Mouse (Mus musculus) liver, embryonic 15.5 days (tissue): ENCODE measurements around the gene Kcnj6. TPM values are rescaled to one million over a fixed set of nuclear protein-coding genes. Genes with fewer than 3 reads are reported as not detected.

ENCODE experiments used
- ATAC-seq: fragments of 200-750 bp; cut with Nextera tagmentation; 2 replicates; pipeline ENCODE4 v1.8.0; 2017; ENCODE audit warnings: moderate number of reproducible peaks, mild to moderate bottlenecking, moderate library complexity; ENCODE audit not compliant: insufficient read depth
- H3K27ac ChIP-seq: fragments of 300-500 bp; sonication (generic); replicated peaks from 2 replicates; pipeline ENCODE4 v1.5.1; 2015; ENCODE audit warnings: mild to moderate bottlenecking, inconsistent platforms
- H3K27me3 ChIP-seq: fragments of 300-500 bp; sonication (generic); 2 replicates; pipeline ENCODE4 v1.6.1; 2015; ENCODE audit warnings: mild to moderate bottlenecking, inconsistent platforms
- H3K36me3 ChIP-seq: fragments of 300-500 bp; sonication (generic); replicated peaks from 2 replicates; pipeline ENCODE4 v1.6.1; 2015; ENCODE audit warnings: moderate library complexity, mild to moderate bottlenecking, inconsistent platforms
- H3K4me1 ChIP-seq: fragments of 300-500 bp; sonication (generic); replicated peaks from 2 replicates; pipeline ENCODE4 v1.6.1; 2015; ENCODE audit warnings: inconsistent platforms
- H3K4me2 ChIP-seq: fragments of 300-500 bp; sonication (generic); 2 replicates; pipeline ENCODE4 v1.6.1; 2015; ENCODE audit warnings: moderate library complexity, mild to moderate bottlenecking, inconsistent platforms
- H3K4me3 ChIP-seq: fragments of 300-500 bp; sonication (generic); replicated peaks from 2 replicates; pipeline ENCODE4 v1.5.1; 2015; ENCODE audit warnings: mild to moderate bottlenecking, inconsistent platforms
- H3K9ac ChIP-seq: fragments of 300-500 bp; sonication (generic); 2 replicates; pipeline ENCODE4 v1.6.1; 2015; ENCODE audit warnings: moderate library complexity, mild to moderate bottlenecking, inconsistent platforms
- H3K9me3 ChIP-seq: fragments of 300-500 bp; sonication (generic); replicated peaks from 2 replicates; pipeline ENCODE4 v1.6.1; 2016; ENCODE audit warnings: inconsistent platforms
- WGBS: fragments of 180-500 bp; shearing (Covaris S2); methylation state at CpG from one replicate; pipeline ENCODE4 v1.1.7; 2015; ENCODE audit warnings: mixed read lengths; ENCODE audit not compliant: insufficient replicate concordance; 5-methylcytosine and 5-hydroxymethylcytosine counted together
- polyA plus RNA-seq: library from polyadenylated mRNA; unstranded; fragments of >200 nt; fragmentation: Nextera tagmentation; extraction: Ambion mirVana; gene quantifications from 2 replicates; pipeline ENCODE4 v1.2.1, GENCODE M21; 2015

The Kcnj6 gene
- polyA plus RNA-seq, 1 experiment from 2014 or later: not detected

DNA sequence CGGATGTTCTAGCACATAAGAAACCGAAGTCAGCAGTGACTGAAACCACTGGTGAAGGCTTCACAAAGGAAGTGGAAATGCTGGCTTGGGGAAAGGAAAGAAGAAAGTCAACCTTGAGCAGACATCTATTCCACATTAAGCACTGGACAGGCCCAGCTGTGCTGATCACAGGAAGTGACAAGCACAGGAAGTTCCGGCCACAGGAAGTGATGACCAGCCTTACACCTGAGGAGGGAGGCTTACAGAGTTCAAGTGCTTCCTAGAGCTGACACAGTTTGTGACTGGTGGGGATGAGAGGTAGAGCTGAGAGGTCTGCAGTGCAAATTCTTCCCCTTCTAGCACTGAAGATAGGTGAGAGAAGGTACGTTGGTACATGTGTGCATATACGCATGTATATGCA, 151.5 kb downstream of the Kcnj6 start:
- Histone ChIP-seq H3K4me3 (no peak overlapping the region), H3K4me1 (no peaks in the 10 kb centered on the region), H3K27me3 (no peaks in the 10 kb centered on the region), H3K36me3 (no peaks in the 10 kb centered on the region), H3K9ac (no peak overlapping the region), H3K4me2 (no peak overlapping the region), H3K27ac (no peak overlapping the region), H3K9me3 (no peaks in the 10 kb centered on the region)
- 48% methylated on average over 5 of the region's 5 CpGs for WGBS
- no peak for ATAC-seq

DNA sequence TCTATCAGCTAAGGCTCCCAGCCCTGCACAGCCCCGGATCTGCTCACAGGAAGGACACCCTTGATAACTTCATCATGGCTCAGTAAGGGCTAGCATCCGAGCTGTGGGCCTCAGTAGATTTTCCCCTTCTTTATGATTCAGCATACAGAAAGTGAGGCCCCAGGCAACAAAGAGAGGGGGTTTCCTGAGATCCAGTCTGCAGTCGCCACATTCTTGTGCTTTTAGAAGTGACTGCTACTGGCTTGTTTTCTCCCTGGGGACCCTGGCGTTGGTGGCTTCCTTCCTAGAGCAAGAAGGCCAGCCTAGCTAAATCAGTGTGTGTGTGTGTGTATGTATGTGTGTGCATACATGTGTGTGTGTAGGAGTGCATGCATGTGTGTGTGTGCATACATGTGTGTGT, 152.7 kb downstream of the Kcnj6 start:
- Histone ChIP-seq H3K27me3 (no peaks in the 10 kb centered on the region), H3K4me2 (no peak overlapping the region), H3K4me3 (no peak overlapping the region), H3K27ac (no peak overlapping the region), H3K9me3 (no peaks in the 10 kb centered on the region), H3K4me1 (no peaks in the 10 kb centered on the region), H3K36me3 (no peaks in the 10 kb centered on the region), H3K9ac (no peak overlapping the region)
- ATAC-seq: no peak
- WGBS: 25% methylated on average over 4 of the region's 4 CpGs

- Histone ChIP-seq H3K4me3 (no peak overlapping the region), H3K27me3 (no peaks in the 10 kb centered on the region), H3K4me1 (no peaks in the 10 kb centered on the region), H3K36me3 (no peaks in the 10 kb centered on the region), H3K9ac (no peak overlapping the region), H3K27ac (no peak overlapping the region), H3K9me3 (no peaks in the 10 kb centered on the region), H3K4me2 (no peak overlapping the region)
- WGBS: 38% methylated on average over 6 of the region's 6 CpGs
- ATAC-seq: no peak
Observed at GRCm38 (mm10) chr16:94839398-94839797, 158.1 kb downstream of the Kcnj6 start.

- H3K27ac ChIP-seq: no peak overlapping the region
- no peak overlapping the region for H3K9ac ChIP-seq
- H3K27me3 ChIP-seq: no peaks in the 10 kb centered on the region
- H3K4me2 ChIP-seq: no peak overlapping the region
- H3K36me3 ChIP-seq: no peaks in the 10 kb centered on the region
- WGBS: 67% methylated on average over 9 of the region's 9 CpGs
- no peaks in the 10 kb centered on the region for H3K9me3 ChIP-seq
- H3K4me1 ChIP-seq: no peaks in the 10 kb centered on the region
- no peak overlapping the region for H3K4me3 ChIP-seq
- ATAC-seq: no peak
Observed at GRCm38 (mm10) chr16:94837881-94838280, 159.6 kb downstream of the Kcnj6 start.

DNA sequence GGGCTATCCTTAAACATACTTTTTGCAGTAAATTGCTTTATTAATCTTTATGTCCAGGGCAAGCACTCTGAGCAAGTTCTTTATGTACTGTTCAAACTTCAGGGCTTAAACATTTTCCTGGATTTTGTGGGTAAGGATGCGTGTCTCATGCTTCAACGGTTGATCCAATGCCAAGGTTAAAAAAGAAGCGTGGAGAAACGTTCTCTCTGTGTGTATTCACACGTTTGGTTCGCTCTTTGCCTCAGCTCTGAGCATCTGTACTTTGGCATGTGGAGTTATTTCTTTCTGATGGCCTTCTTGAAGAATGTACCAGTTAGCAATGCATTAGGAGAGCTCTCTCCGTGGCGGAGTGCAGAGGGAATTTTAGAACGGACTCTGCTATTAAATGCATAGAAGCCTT, 163.0 kb downstream of the Kcnj6 start:
- Histone ChIP-seq H3K36me3 (no peaks in the 10 kb centered on the region), H3K9me3 (no peaks in the 10 kb centered on the region), H3K27me3 (no peaks in the 10 kb centered on the region), H3K9ac (no peak overlapping the region), H3K4me2 (no peak overlapping the region), H3K4me1 (no peaks in the 10 kb centered on the region), H3K4me3 (no peak overlapping the region), H3K27ac (no peak overlapping the region)
- ATAC-seq: no peak
- WGBS: 74% methylated on average over 9 of the region's 9 CpGs

DNA sequence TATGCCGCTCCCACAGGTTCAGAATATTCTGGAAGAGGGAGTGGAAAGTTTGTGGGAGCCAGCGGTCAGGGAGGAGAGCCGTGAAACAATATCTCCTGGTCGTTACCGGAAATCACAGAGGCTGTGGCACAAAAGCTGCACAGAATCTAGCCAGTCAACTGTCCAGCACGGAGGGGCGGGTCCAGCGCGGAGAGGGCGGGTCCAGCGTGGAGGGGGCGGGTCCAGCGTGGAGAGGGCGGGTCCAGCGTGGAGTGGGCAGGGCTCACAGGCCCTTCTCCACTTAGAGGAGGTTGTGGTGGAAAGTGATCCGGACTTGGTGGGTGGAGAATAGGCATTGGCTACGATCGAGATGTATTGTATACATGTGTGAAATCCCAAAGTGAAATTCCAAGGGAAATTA, 169.3 kb downstream of the Kcnj6 start:
- H3K9ac ChIP-seq: no peak overlapping the region
- no peaks in the 10 kb centered on the region for H3K27me3 ChIP-seq
- H3K4me2 ChIP-seq: no peak overlapping the region
- H3K4me3 ChIP-seq: no peak overlapping the region
- H3K27ac ChIP-seq: no peak overlapping the region
- no peaks in the 10 kb centered on the region for H3K9me3 ChIP-seq
- no peaks in the 10 kb centered on the region for H3K36me3 ChIP-seq
- WGBS: 71% methylated on average over 18 of the region's 18 CpGs
- no peaks in the 10 kb centered on the region for H3K4me1 ChIP-seq
- ATAC-seq: no peak

DNA sequence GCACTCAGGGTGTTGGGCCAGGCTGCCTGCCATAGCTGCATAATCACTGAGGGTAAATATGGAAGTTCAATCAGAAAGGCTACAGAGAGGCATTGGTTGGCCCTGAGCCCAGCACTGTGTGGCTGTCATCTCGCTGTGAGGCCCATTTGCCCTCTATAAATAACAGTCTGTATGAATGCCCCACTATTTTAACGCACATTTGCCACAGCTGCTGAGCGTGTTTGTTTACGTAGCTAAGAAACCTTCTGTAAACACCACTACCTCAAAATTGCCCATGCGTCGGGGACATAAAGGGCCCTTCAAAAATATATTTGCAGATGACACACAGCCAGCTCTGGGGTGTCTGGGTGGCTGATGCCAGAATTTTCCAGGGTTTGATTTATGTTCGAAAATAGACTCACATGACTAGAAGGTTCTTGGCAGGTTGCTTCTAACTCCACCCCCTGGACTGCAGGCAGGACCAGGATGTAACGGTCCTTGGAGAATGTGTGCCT, 170.4 kb downstream of the Kcnj6 start:
- Histone ChIP-seq H3K9me3 (no peaks in the 10 kb centered on the region), H3K9ac (no peak overlapping the region), H3K36me3 (no peaks in the 10 kb centered on the region), H3K27me3 (no peaks in the 10 kb centered on the region), H3K4me3 (no peak overlapping the region), H3K4me1 (no peaks in the 10 kb centered on the region), H3K27ac (no peak overlapping the region), H3K4me2 (no peak overlapping the region)
- no peak for ATAC-seq
- 69% methylated on average over 8 of the region's 8 CpGs for WGBS

GRCm38 (mm10) chr16:94825274-94825673, 172.2 kb downstream of the Kcnj6 start:
- Histone ChIP-seq H3K27ac (no peak overlapping the region), H3K4me3 (no peak overlapping the region), H3K9me3 (no peaks in the 10 kb centered on the region), H3K4me1 (no peaks in the 10 kb centered on the region), H3K9ac (no peak overlapping the region), H3K36me3 (no peaks in the 10 kb centered on the region), H3K27me3 (no peaks in the 10 kb centered on the region), H3K4me2 (no peak overlapping the region)
- 62% methylated on average over 6 of the region's 6 CpGs for WGBS
- no peak for ATAC-seq

DNA sequence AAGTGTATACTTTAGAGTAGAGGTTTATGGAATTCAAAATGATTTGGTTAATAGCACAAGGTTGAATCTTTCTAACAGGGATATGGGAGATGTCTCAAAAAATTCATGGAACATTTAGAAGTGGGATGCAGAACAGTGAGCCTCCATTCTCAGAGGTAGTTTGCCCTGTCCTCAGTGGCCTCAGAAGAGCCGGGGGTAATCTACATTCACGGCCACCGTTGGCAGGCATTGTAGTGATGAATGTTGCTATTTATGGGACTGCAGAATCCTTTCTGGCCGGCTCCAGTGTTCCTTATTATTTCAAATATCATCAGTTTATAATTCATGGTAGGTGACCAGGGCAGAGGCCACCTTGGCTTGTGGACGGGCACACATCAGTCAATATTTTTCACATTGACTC, 174.9 kb downstream of the Kcnj6 start:
- H3K9me3 ChIP-seq: no peaks in the 10 kb centered on the region
- no peaks in the 10 kb centered on the region for H3K4me1 ChIP-seq
- H3K36me3 ChIP-seq: no peaks in the 10 kb centered on the region
- WGBS: 74% methylated on average over 5 of the region's 5 CpGs
- no peak overlapping the region for H3K9ac ChIP-seq
- H3K27ac ChIP-seq: no peak overlapping the region
- no peak overlapping the region for H3K4me2 ChIP-seq
- no peak for ATAC-seq
- H3K27me3 ChIP-seq: no peaks in the 10 kb centered on the region
- no peak overlapping the region for H3K4me3 ChIP-seq

- Histone ChIP-seq H3K9ac (no peak overlapping the region), H3K4me3 (no peak overlapping the region), H3K27ac (no peak overlapping the region), H3K36me3 (no peaks in the 10 kb centered on the region), H3K4me2 (no peak overlapping the region), H3K4me1 (no peaks in the 10 kb centered on the region), H3K27me3 (no peaks in the 10 kb centered on the region), H3K9me3 (no peaks in the 10 kb centered on the region)
- no peak for ATAC-seq
- 49% methylated on average over 11 of the region's 11 CpGs for WGBS
Observed at GRCm38 (mm10) chr16:94821610-94822009, 175.9 kb downstream of the Kcnj6 start.

DNA sequence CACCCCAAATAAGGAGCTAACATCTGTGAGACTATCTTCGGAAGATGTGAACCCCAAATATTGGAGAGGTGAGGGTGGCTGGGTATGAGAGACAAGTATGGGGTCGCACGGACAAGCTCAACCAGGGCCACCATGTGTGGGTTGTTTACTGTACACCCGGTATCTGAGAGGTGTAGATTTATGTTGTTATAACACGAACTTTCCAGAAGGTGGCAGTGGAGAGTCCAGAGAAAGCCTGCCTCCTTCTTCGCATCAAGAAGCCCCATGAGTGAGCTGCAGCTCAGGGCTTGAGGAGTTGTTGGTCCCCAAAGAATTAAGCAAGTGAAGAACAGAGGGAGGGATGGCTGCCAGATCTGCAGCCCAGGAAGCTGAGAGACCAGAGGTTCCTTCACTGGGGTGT, 181.1 kb downstream of the Kcnj6 start:
- 20% methylated on average over 6 of the region's 6 CpGs for WGBS
- no peak overlapping the region for H3K4me2 ChIP-seq
- ATAC-seq: no peak

GRCm38 (mm10) chr16:94815891-94816290, 181.6 kb downstream of the Kcnj6 start:
- peaks cover 10% of the 10 kb centered on the region for H3K9me3 ChIP-seq
- ATAC-seq: no peak
- H3K27me3 ChIP-seq: no peaks in the 10 kb centered on the region
- H3K4me3 ChIP-seq: no peak overlapping the region
- no peak overlapping the region for H3K9ac ChIP-seq
- no peak overlapping the region for H3K27ac ChIP-seq
- 58% methylated on average over 6 of the region's 6 CpGs for WGBS
- no peaks in the 10 kb centered on the region for H3K4me1 ChIP-seq
- H3K36me3 ChIP-seq: no peaks in the 10 kb centered on the region
- no peak overlapping the region for H3K4me2 ChIP-seq

More for the DNA sequence above, 181.1 kb downstream of the Kcnj6 start:
- H3K9ac ChIP-seq: no peak overlapping the region
- no peaks in the 10 kb centered on the region for H3K27me3 ChIP-seq
- H3K4me3 ChIP-seq: no peak overlapping the region
- no peak overlapping the region for H3K27ac ChIP-seq
- H3K4me1 ChIP-seq: no peaks in the 10 kb centered on the region
- no peaks in the 10 kb centered on the region for H3K36me3 ChIP-seq
- H3K9me3 ChIP-seq: peaks cover 10% of the 10 kb centered on the region
